26 mouse cellular contexts compared by ENCODE assay signal in the genomic region with DNA sequence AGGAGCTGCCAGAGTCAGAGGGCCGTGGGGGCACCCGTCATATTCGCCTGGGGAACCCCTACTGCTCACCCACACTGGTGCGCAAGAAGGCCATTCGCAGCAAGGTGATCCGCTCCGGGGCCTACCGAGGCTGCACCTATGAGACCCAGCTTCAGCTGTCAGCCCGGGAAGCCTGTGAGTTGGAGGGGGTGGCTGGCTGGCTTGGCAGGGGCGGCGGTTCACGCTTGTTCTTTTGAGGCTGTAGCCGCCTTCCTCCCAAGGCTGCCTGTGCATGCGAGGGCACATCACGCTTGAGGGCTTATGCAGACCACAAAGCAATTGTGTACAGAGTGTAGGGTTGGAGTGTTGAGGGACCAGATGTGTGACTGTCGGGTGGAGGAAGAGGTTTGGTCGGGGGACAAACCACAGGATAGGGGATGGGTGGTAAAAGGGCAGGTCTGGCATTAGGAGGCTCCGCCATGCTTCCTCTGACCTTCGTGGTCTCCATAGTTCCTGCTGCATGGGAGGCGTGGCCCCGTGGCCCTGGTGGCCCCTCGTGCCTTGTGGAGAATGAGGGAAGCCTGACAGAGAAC. TPM values are rescaled to one million over a fixed set of nuclear protein-coding genes. Genes with fewer than 3 reads are reported as not detected.
A peak's percentile ranks its signal among the peaks of the same experiment; 100 is the strongest.
DNase-seq lines count a peak whose midpoint lies in the region; ATAC-seq and TF ChIP-seq lines count a peak whose summit lies in the region.
"Had no signal": no experiment of that assay in that cellular context is flagged by ENCODE, and none has a peak within 500 bp of the region (broad histone marks: within the 10 kb centered on the region; RNA-seq: fewer than 3 reads in every experiment).

No protein-coding gene starts in this region.

- 7% methylated on average over 22 of the region's 22 CpGs for WGBS in bone marrow, adult 2 months
- 86% methylated on average over 22 of the region's 22 CpGs for WGBS in forebrain, embryonic 12.5 days

- no peak for TF ChIP-seq CTCF in bone marrow, adult 2 months (IDR thresholded peaks at IDR 0.05; ENCODE audit: control insufficient read depth, insufficient read depth, low read length)
- TF ChIP-seq CTCF in gastrocnemius, adult 2 months (IDR thresholded peaks at IDR 0.05), result no peak

- no peak overlapping the region for H3K4me2 ChIP-seq in forebrain, embryonic 12.5 days
- H3K4me2 ChIP-seq: heart, embryonic 11.5 days; limb, embryonic 12.5 days; midbrain, embryonic 11.5 days had no signal

- no peaks in the 10 kb centered on the region for H3K36me3 ChIP-seq in forebrain, embryonic 12.5 days (replicated peaks)

- no peak overlapping the region for H3K9ac ChIP-seq in forebrain, embryonic 12.5 days
- H3K9ac ChIP-seq: limb, embryonic 12.5 days; liver, embryonic 14.5 days had no signal

- peak; percentile 99 for DNase-seq in 416B (ENCODE audit: low read depth)
- DNase-seq in thymus, postnatal 14 days, result peak; percentile 48
- no peak for DNase-seq in gastrocnemius, adult 18-20 months (ENCODE audit: low spot score)
- DNase-seq in gastrocnemius, adult 2 months, result no peak
- DNase-seq: adrenal gland, postnatal 10 days; cerebellum, adult 11 months; cerebellum, postnatal 14 days; embryo, embryonic 11 days; gastrocnemius, postnatal 10 days; heart, adult 11 months; kidney, postnatal 25 days; right cerebral cortex, postnatal 14 days; spleen, adult 18-20 months had no signal

- peaks cover 84% of the 10 kb centered on the region for H3K27me3 ChIP-seq in forebrain, embryonic 12.5 days

- H3K4me1 ChIP-seq in bone marrow, adult 2 months (ENCODE audit: control insufficient read depth, insufficient read depth, low read length), result peaks cover 9% of the 10 kb centered on the region; the same call in 1 of the 2 replicates
- peaks cover 14% of the 10 kb centered on the region for H3K4me1 ChIP-seq in forebrain, embryonic 12.5 days

- intact Hi-C loops in gastrocnemius, adult 2 months (cut with DNase I), result no loop called here

- TF ChIP-seq POLR2A in bone marrow, adult 2 months (IDR thresholded peaks at IDR 0.05; ENCODE audit: borderline replicate concordance, control insufficient read depth, low read depth, low read length), result no peak

- H3K9me3 ChIP-seq in forebrain, embryonic 12.5 days, result no peaks in the 10 kb centered on the region
- H3K9me3 ChIP-seq: hindbrain, embryonic 10.5 days; limb, embryonic 12.5 days had no signal

- peak; percentile 27 for ATAC-seq in megakaryocyte, adult 5-6 weeks (ENCODE audit: poor library complexity, severe bottlenecking)
- ATAC-seq in forebrain, embryonic 12.5 days (ENCODE audit: low FRiP score), result no peak
- ATAC-seq: activated CD4-positive, CD25-positive, alpha-beta regulatory T cell, adult 4 months; forebrain, embryonic 14.5 days; hindbrain, embryonic 16.5 days; intestine, postnatal 0 days had no signal

- H3K27ac ChIP-seq in bone marrow, adult 2 months (ENCODE audit: control insufficient read depth, insufficient read depth, low read depth, low read length, poor library complexity), result peak overlapping the region; percentile 51
- no peak overlapping the region for H3K27ac ChIP-seq in forebrain, embryonic 12.5 days
- no peak overlapping the region for H3K27ac ChIP-seq in gastrocnemius, adult 2 months
- H3K27ac ChIP-seq: hindbrain, embryonic 10.5 days; limb, embryonic 12.5 days; liver, embryonic 14.5 days had no signal

- no peak overlapping the region for H3K4me3 ChIP-seq in bone marrow, adult 2 months (replicated peaks; ENCODE audit: control insufficient read depth, low read depth, low read length)
- no peak overlapping the region for H3K4me3 ChIP-seq in forebrain, embryonic 12.5 days (replicated peaks)
- H3K4me3 ChIP-seq in gastrocnemius, adult 2 months, result no peak overlapping the region
- H3K4me3 ChIP-seq: hindbrain, embryonic 10.5 days; limb, embryonic 12.5 days had no signal

RNA-seq across cellular contexts. Expression of a gene that starts 7.0 kb away (rescaled TPM):
- polyA plus RNA-seq in bone marrow, adult 2 months (2011; ENCODE audit: insufficient read depth, insufficient read length, low replicate concordance, missing spikeins), result 1.6 TPM in 1 of 2 replicates, not detected in the other
- 0.13 and 0.25 TPM in 2 replicates for total RNA-seq in megakaryocyte, adult 5-6 weeks (2015)
- total RNA-seq in megakaryocyte, adult 5-6 weeks (2017), result 0.12 and 0.59 TPM in 2 replicates
- 0.40 and 0.45 TPM in 2 replicates for polyA plus RNA-seq in forebrain, embryonic 12.5 days (2016; fragmentation: Nextera tagmentation; extraction: Ambion mirVana)
- not detected for total RNA-seq in gastrocnemius, adult 18-20 months (2021)
- under 1 TPM in 1 of 2 experiments, not detected in 1; 0.11 TPM for total RNA-seq in gastrocnemius, adult 2 months (2021)
- total RNA-seq: neutrophil, adult 5-6 weeks had no signal
- polyA plus RNA-seq: activated CD4-positive, CD25-positive, alpha-beta regulatory T cell, adult 4 months had no signal

RNA-seq across cellular contexts. Expression of a gene that starts 7.0 kb away (rescaled TPM):
- polyA plus RNA-seq in bone marrow, adult 2 months (2011; ENCODE audit: insufficient read depth, insufficient read length, low replicate concordance, missing spikeins), result 4.8 and 11.7 TPM in 2 replicates
- 1.5 and 2.4 TPM in 2 replicates for total RNA-seq in megakaryocyte, adult 5-6 weeks (2015)
- 1.2 and 1.3 TPM in 2 replicates for total RNA-seq in megakaryocyte, adult 5-6 weeks (2017)
- 1.3 and 1.6 TPM in 2 replicates for polyA plus RNA-seq in forebrain, embryonic 12.5 days (2016; fragmentation: Nextera tagmentation; extraction: Ambion mirVana)
- under 1 TPM in 1 of 2 experiments, not detected in 1; 0.09 TPM for total RNA-seq in gastrocnemius, adult 18-20 months (2021)
- total RNA-seq in gastrocnemius, adult 2 months (2021), result under 1 TPM in 1 of 2 experiments, not detected in 1; 0.28 TPM

RNA-seq across cellular contexts. Expression of a gene that starts 41.1 kb away (rescaled TPM):
- polyA plus RNA-seq in bone marrow, adult 2 months (2011; ENCODE audit: insufficient read depth, insufficient read length, low replicate concordance, missing spikeins), result 116 and 226 TPM in 2 replicates
- total RNA-seq in megakaryocyte, adult 5-6 weeks (2015), result 89.1 and 105 TPM in 2 replicates
- total RNA-seq in megakaryocyte, adult 5-6 weeks (2017), result 165 and 173 TPM in 2 replicates
- 214 and 229 TPM in 2 replicates for polyA plus RNA-seq in forebrain, embryonic 12.5 days (2016; fragmentation: Nextera tagmentation; extraction: Ambion mirVana)
- total RNA-seq in gastrocnemius, adult 18-20 months (2021), result 10 to 100 TPM; 56.4 to 66.7 TPM
- 10 to 100 TPM; 50.8 to 67.8 TPM for total RNA-seq in gastrocnemius, adult 2 months (2021)

RNA-seq across cellular contexts. Expression of a gene that starts 47.3 kb away (rescaled TPM):
- polyA plus RNA-seq in bone marrow, adult 2 months (2011; ENCODE audit: insufficient read depth, insufficient read length, low replicate concordance, missing spikeins), result 31.4 and 64.8 TPM in 2 replicates
- 137 and 143 TPM in 2 replicates for total RNA-seq in megakaryocyte, adult 5-6 weeks (2015)
- total RNA-seq in megakaryocyte, adult 5-6 weeks (2017), result 100 and 102 TPM in 2 replicates
- polyA plus RNA-seq in forebrain, embryonic 12.5 days (2016; fragmentation: Nextera tagmentation; extraction: Ambion mirVana), result 193 and 209 TPM in 2 replicates
- 10 to 100 TPM; 29.5 to 34.0 TPM for total RNA-seq in gastrocnemius, adult 18-20 months (2021)
- total RNA-seq in gastrocnemius, adult 2 months (2021), result 10 to 100 TPM; 29.1 to 34.3 TPM

Comparison
In these comparisons a context has a peak if more than half of its experiments do, and no peak if none do; other contexts are left out.
1. DNase-seq: peak in 416B (single experiment) and thymus, postnatal 14 days (single experiment); none in gastrocnemius, adult 18-20 months (single experiment) and gastrocnemius, adult 2 months (single experiment).